Comparison of ENCODE assay signal across 26 mouse cellular contexts in the genomic region with DNA sequence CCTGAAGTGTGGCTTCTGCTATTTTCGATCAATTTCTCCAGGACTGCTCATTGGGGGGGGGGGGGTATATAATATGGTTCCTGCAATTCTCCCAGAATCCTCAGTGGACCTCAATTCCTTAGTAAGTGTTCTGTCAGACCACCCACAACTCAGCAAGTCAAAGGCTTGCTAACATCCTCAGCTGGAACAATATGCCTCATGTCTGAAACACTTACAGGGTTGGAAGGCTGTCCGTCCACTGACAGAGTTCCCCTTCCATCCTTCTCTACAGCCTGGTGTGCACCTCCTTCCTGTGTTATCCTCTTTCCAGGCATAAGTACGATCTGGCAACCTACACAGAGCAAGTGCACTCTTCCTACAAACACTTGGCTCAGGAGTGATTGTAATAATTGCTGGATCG. TPM values are rescaled to one million over a fixed set of nuclear protein-coding genes. Genes with fewer than 3 reads are reported as not detected.
A peak's percentile ranks its signal among the peaks of the same experiment; 100 is the strongest.
DNase-seq lines count a peak whose midpoint lies in the region; ATAC-seq and TF ChIP-seq lines count a peak whose summit lies in the region.
"Had no signal": no experiment of that assay in that cellular context is flagged by ENCODE, and none has a peak within 500 bp of the region (broad histone marks: within the 10 kb centered on the region; RNA-seq: fewer than 3 reads in every experiment).

No protein-coding gene starts in this region.

- DNase-seq in liver, embryonic 13.5 days = no peak
- no peak for DNase-seq in liver, embryonic 11.5 days (ENCODE audit: low spot score)
- no peak for DNase-seq in lung, adult 2 months
- DNase-seq in testis, postnatal 10 days (ENCODE audit: low spot score) = no peak
- DNase-seq: adrenal gland, postnatal 36 days; cerebellum, adult 8-10 months; cerebellum, postnatal 25 days; forebrain, postnatal 0 days; midbrain, embryonic 14.5 days; retina, postnatal 1 day; right cerebral cortex, postnatal 14 days; thymus, adult 18-20 months; thymus, postnatal 25 days had no signal

- no peaks in the 10 kb centered on the region for H3K9me3 ChIP-seq in heart, embryonic 13.5 days
- no peaks in the 10 kb centered on the region for H3K9me3 ChIP-seq in heart, embryonic 11.5 days (replicated peaks; ENCODE audit: control insufficient read depth, low read length)
- no peaks in the 10 kb centered on the region for H3K9me3 ChIP-seq in liver, embryonic 13.5 days (replicated peaks)
- H3K9me3 ChIP-seq in liver, embryonic 11.5 days (ENCODE audit: control insufficient read depth, low read length) = no peaks in the 10 kb centered on the region
- no peaks in the 10 kb centered on the region for H3K9me3 ChIP-seq in lung, embryonic 16.5 days (ENCODE audit: control insufficient read depth, low read length)
- H3K9me3 ChIP-seq: embryonic facial prominence, embryonic 10.5 days; embryonic facial prominence, embryonic 15.5 days; forebrain, embryonic 12.5 days; heart, embryonic 15.5 days; hindbrain, embryonic 13.5 days had no signal

- no peak overlapping the region for H3K4me3 ChIP-seq in heart, embryonic 13.5 days
- no peak overlapping the region for H3K4me3 ChIP-seq in heart, embryonic 11.5 days (ENCODE audit: low read depth, low read length)
- H3K4me3 ChIP-seq in liver, embryonic 13.5 days (replicated peaks) = no peak overlapping the region
- H3K4me3 ChIP-seq in liver, embryonic 11.5 days (ENCODE audit: low read depth, low read length) = no peak overlapping the region
- no peak overlapping the region for H3K4me3 ChIP-seq in lung, embryonic 16.5 days (ENCODE audit: low read length)
- H3K4me3 ChIP-seq in lung, adult 2 months (replicated peaks; ENCODE audit: extremely low read depth, low read depth, low read length) = no peak overlapping the region
- peak overlapping the region; percentile 15 for H3K4me3 ChIP-seq in bone marrow macrophage, adult 2 months (ENCODE audit: insufficient read depth, low read length)
- H3K4me3 ChIP-seq: embryonic facial prominence, embryonic 10.5 days; embryonic facial prominence, embryonic 15.5 days; forebrain, embryonic 12.5 days; heart, embryonic 15.5 days; hindbrain, embryonic 13.5 days; layer of hippocampus, adult 2 months; left cerebral cortex, adult 2 months had no signal

- no peak overlapping the region for H3K9ac ChIP-seq in heart, embryonic 13.5 days
- no peak overlapping the region for H3K9ac ChIP-seq in heart, embryonic 11.5 days (ENCODE audit: low read depth, low read length)
- no peak overlapping the region for H3K9ac ChIP-seq in liver, embryonic 13.5 days
- H3K9ac ChIP-seq in liver, embryonic 11.5 days (ENCODE audit: low read depth, low read length) = no peak overlapping the region
- H3K9ac ChIP-seq in lung, embryonic 16.5 days (ENCODE audit: low read length) = no peak overlapping the region
- H3K9ac ChIP-seq: embryonic facial prominence, embryonic 15.5 days; forebrain, embryonic 12.5 days; forebrain, postnatal 0 days; heart, embryonic 15.5 days; hindbrain, embryonic 13.5 days had no signal

- no peak for TF ChIP-seq POLR2A in lung, adult 2 months (IDR thresholded peaks at IDR 0.05; ENCODE audit: borderline replicate concordance, extremely low read depth, low read depth, low read length)
- no peak for TF ChIP-seq POLR2A in bone marrow macrophage, adult 2 months (IDR thresholded peaks at IDR 0.05; ENCODE audit: borderline replicate concordance, low read depth, low read length)

- H3K4me1 ChIP-seq in heart, embryonic 13.5 days = peaks cover 26% of the 10 kb centered on the region
- peaks cover 10% of the 10 kb centered on the region for H3K4me1 ChIP-seq in heart, embryonic 11.5 days (ENCODE audit: control insufficient read depth, insufficient read depth, low read length)
- peaks cover 30% of the 10 kb centered on the region for H3K4me1 ChIP-seq in liver, embryonic 13.5 days (replicated peaks)
- H3K4me1 ChIP-seq in liver, embryonic 11.5 days (replicated peaks; ENCODE audit: control insufficient read depth, insufficient read depth, low read length) = peaks cover 13% of the 10 kb centered on the region
- H3K4me1 ChIP-seq in lung, embryonic 16.5 days (replicated peaks; ENCODE audit: control insufficient read depth, insufficient read depth, low read length) = peaks cover 10% of the 10 kb centered on the region
- no peaks in the 10 kb centered on the region for H3K4me1 ChIP-seq in lung, adult 2 months (ENCODE audit: control insufficient read depth, insufficient read depth, low read length)
- peaks cover 5% of the 10 kb centered on the region for H3K4me1 ChIP-seq in bone marrow macrophage, adult 2 months (ENCODE audit: control insufficient read depth, insufficient read depth, low read length)
- H3K4me1 ChIP-seq: forebrain, embryonic 12.5 days; hindbrain, embryonic 13.5 days had no signal

- H3K4me2 ChIP-seq in heart, embryonic 13.5 days = peak overlapping the region; percentile 42
- no peak overlapping the region for H3K4me2 ChIP-seq in heart, embryonic 11.5 days
- H3K4me2 ChIP-seq in liver, embryonic 13.5 days = 0 out of 2 replicates have a peak overlapping the region, but pooled peaks have one; percentile 7
- no peak overlapping the region for H3K4me2 ChIP-seq in liver, embryonic 11.5 days
- H3K4me2 ChIP-seq in lung, embryonic 16.5 days (ENCODE audit: low read depth, low read length) = peak overlapping the region; percentile 4; the same call in 1 of the 2 replicates
- H3K4me2 ChIP-seq: embryonic facial prominence, embryonic 15.5 days; forebrain, embryonic 12.5 days; heart, embryonic 15.5 days; hindbrain, embryonic 13.5 days had no signal

- no peak for TF ChIP-seq CTCF in lung, adult 2 months (IDR thresholded peaks at IDR 0.05; ENCODE audit: insufficient read depth, low read length)
- TF ChIP-seq CTCF in bone marrow macrophage, adult 2 months (IDR thresholded peaks at IDR 0.05; ENCODE audit: low read depth, low read length) = no peak

- 78% methylated on average over 4 of the region's 4 CpGs for WGBS in heart, embryonic 13.5 days
- WGBS in heart, embryonic 11.5 days (ENCODE audit: insufficient replicate concordance) = 70% methylated on average over 4 of the region's 4 CpGs
- 61% methylated on average over 4 of the region's 4 CpGs for WGBS in liver, embryonic 13.5 days (ENCODE audit: insufficient replicate concordance)
- WGBS in liver, embryonic 11.5 days = 81% methylated on average over 4 of the region's 4 CpGs
- 37% methylated on average over 4 of the region's 4 CpGs for WGBS in lung, embryonic 16.5 days
- WGBS in lung, adult 2 months = 50% methylated on average over 4 of the region's 4 CpGs

- ATAC-seq in heart, embryonic 13.5 days (ENCODE audit: extremely low read depth, insufficient number of reproducible peaks, low FRiP score, low TSS enrichment) = no peak
- ATAC-seq in heart, embryonic 11.5 days (replicated peaks; ENCODE audit: insufficient number of reproducible peaks, low FRiP score, low TSS enrichment) = no peak
- no peak for ATAC-seq in liver, embryonic 13.5 days (ENCODE audit: low read depth)
- no peak for ATAC-seq in liver, embryonic 11.5 days (replicated peaks; ENCODE audit: low FRiP score)
- ATAC-seq in lung, embryonic 16.5 days (ENCODE audit: low read depth) = peak; percentile 64
- ATAC-seq: forebrain, postnatal 0 days had no signal

- H3K36me3 ChIP-seq in heart, embryonic 13.5 days = no peaks in the 10 kb centered on the region
- no peaks in the 10 kb centered on the region for H3K36me3 ChIP-seq in heart, embryonic 11.5 days (ENCODE audit: control insufficient read depth, insufficient read depth, low read length)
- no peaks in the 10 kb centered on the region for H3K36me3 ChIP-seq in liver, embryonic 13.5 days
- H3K36me3 ChIP-seq in liver, embryonic 11.5 days (ENCODE audit: control insufficient read depth, insufficient read depth, low read length) = no peaks in the 10 kb centered on the region
- no peaks in the 10 kb centered on the region for H3K36me3 ChIP-seq in lung, embryonic 16.5 days (ENCODE audit: control insufficient read depth, insufficient read depth, low read length)
- H3K36me3 ChIP-seq: embryonic facial prominence, embryonic 10.5 days; embryonic facial prominence, embryonic 15.5 days; forebrain, embryonic 12.5 days; G1E; heart, embryonic 15.5 days; hindbrain, embryonic 13.5 days had no signal

- 0 out of 2 replicates have a peak, but pooled peaks cover 6% of the 10 kb centered on the region for H3K27me3 ChIP-seq in heart, embryonic 13.5 days (replicated peaks)
- peaks cover 5% of the 10 kb centered on the region; the same call in 1 of the 2 replicates for H3K27me3 ChIP-seq in heart, embryonic 11.5 days (ENCODE audit: control insufficient read depth, insufficient read depth, low read length)
- H3K27me3 ChIP-seq in liver, embryonic 13.5 days = no peaks in the 10 kb centered on the region; the same call in 1 of the 2 replicates
- H3K27me3 ChIP-seq in liver, embryonic 11.5 days (replicated peaks; ENCODE audit: control insufficient read depth, insufficient read depth, low read length) = no peaks in the 10 kb centered on the region
- H3K27me3 ChIP-seq in lung, embryonic 16.5 days (ENCODE audit: control insufficient read depth, insufficient read depth, low read depth, low read length) = no peaks in the 10 kb centered on the region
- H3K27me3 ChIP-seq: embryonic facial prominence, embryonic 15.5 days; heart, embryonic 15.5 days had no signal

- no peak overlapping the region for H3K27ac ChIP-seq in heart, embryonic 13.5 days (replicated peaks)
- no peak overlapping the region for H3K27ac ChIP-seq in heart, embryonic 11.5 days (ENCODE audit: low read depth, low read length)
- no peak overlapping the region for H3K27ac ChIP-seq in liver, embryonic 13.5 days
- H3K27ac ChIP-seq in liver, embryonic 11.5 days (ENCODE audit: low read depth, low read length) = no peak overlapping the region
- no peak overlapping the region for H3K27ac ChIP-seq in lung, embryonic 16.5 days (ENCODE audit: low read length)
- H3K27ac ChIP-seq in bone marrow macrophage, adult 2 months (ENCODE audit: insufficient read depth, low read depth, low read length) = no peak overlapping the region
- H3K27ac ChIP-seq: embryonic facial prominence, embryonic 10.5 days; embryonic facial prominence, embryonic 15.5 days; forebrain, embryonic 12.5 days; heart, embryonic 15.5 days; hindbrain, embryonic 13.5 days; layer of hippocampus, adult 2 months; left cerebral cortex, adult 2 months had no signal

RNA-seq across cellular contexts. Expression of a gene that starts 20.2 kb away (rescaled TPM):
- polyA plus RNA-seq in heart, embryonic 13.5 days (2015; fragmentation: Nextera tagmentation; extraction: Ambion mirVana) = 18.3 and 18.6 TPM in 2 replicates
- 17.1 and 18.7 TPM in 2 replicates for polyA plus RNA-seq in heart, embryonic 11.5 days (2014; fragmentation: Nextera tagmentation; extraction: Ambion mirVana)
- 9.1 and 13.2 TPM in 2 replicates for polyA plus RNA-seq in liver, embryonic 13.5 days (2015; fragmentation: Nextera tagmentation; extraction: Ambion mirVana)
- polyA plus RNA-seq in liver, embryonic 11.5 days (2014; fragmentation: Nextera tagmentation; extraction: Ambion mirVana) = 23.1 and 24.3 TPM in 2 replicates
- polyA plus RNA-seq in lung, embryonic 16.5 days (2015; fragmentation: Nextera tagmentation; extraction: Ambion mirVana) = 32.8 and 34.9 TPM in 2 replicates
- 12.9 and 14.1 TPM in 2 replicates for polyA plus RNA-seq in lung, adult 2 months (2012; rRNA removed)
- polyA plus RNA-seq in bone marrow macrophage, adult 2 months (2012; ENCODE audit: insufficient read depth, insufficient read length, missing spikeins) = 124 and 127 TPM in 2 replicates
- polyA plus RNA-seq: C2C12 had no signal

Comparison
In these comparisons a context has a peak if more than half of its experiments do, and no peak if none do; other contexts are left out.
1. H3K4me2 ChIP-seq: peak in heart, embryonic 13.5 days (single experiment), liver, embryonic 13.5 days (single experiment) and lung, embryonic 16.5 days (single experiment); none in heart, embryonic 11.5 days (single experiment) and liver, embryonic 11.5 days (single experiment).